Mouse (Mus musculus): ENCODE results near the gene Dynll2. TPM values are rescaled to one million over a fixed set of nuclear protein-coding genes. Genes with fewer than 3 reads are reported as not detected.

Gene Dynll2
- 5.5 TPM for polyA plus RNA-seq (2017; shearing (Covaris generic))

DNA sequence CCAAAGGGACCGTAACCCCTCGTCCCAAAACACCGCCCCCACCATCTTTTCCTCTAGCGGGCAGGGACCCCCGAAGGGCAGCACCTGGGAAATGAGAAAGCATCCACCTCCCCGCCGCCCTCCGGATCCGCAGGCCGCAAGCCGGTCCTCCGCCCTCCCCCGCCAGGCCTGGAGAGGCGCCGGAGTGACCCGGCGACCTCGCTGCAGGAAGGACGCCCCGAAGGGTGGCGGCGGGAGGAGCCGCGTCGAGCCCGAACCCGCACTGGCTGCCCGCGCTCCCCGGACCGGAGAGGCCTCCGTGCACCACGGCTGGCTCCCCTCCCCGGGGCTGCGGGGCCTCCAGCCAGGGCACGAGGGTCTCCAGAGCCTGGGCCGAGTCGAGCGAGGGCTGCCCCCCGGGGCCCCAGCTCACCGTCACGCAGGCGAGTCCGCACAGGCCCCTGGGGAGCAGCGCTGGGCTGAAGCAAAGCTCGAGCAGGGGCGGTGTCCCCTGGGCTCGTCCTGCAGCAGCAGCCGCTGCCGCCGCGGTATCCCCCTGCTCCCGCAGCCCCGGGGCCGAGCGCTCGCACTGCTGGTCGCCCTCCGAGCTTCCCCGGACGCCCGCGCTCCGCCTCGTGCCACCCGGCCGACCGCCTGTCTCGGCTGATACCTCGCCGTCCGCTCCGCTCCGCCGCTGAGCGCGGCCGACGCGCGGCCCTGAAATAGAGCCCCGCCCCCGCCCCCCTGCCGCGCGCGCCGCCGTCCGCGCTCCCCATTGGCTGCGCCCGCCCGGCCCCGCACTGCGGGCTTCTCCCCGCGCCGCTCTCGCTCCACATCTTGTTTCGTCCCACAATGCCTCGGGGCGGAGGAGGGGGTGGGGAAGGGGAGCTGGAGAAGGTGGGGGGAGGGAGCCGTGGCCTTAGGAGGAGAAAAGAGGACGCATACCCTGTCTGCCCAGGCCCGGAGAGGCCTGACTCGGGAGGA is at the start of gene Dynll2:
Dynll2 (minus strand) TSS at position 703 of the 963 bp plus-strand sequence.

Other genes starting within 250 kb of the Dynll2 start
- 471 TPM for gene Supt4a, start 250.0 kb downstream of the Dynll2 start, polyA plus RNA-seq (2017; shearing (Covaris generic))
- gene Tspoap1, start 227.0 kb downstream of the Dynll2 start, polyA plus RNA-seq (2017; shearing (Covaris generic)): 6.2 TPM
- gene Mpo, start 194.0 kb downstream of the Dynll2 start, polyA plus RNA-seq (2017; shearing (Covaris generic)): not detected
- not detected for gene Lpo, start 159.2 kb downstream of the Dynll2 start, polyA plus RNA-seq (2017; shearing (Covaris generic))
- gene Mks1, start 134.3 kb downstream of the Dynll2 start, polyA plus RNA-seq (2017; shearing (Covaris generic)): 18.1 TPM
- gene Epx, start 112.0 kb downstream of the Dynll2 start, polyA plus RNA-seq (2017; shearing (Covaris generic)): not detected
- gene Olfr462, start 95.3 kb downstream of the Dynll2 start, polyA plus RNA-seq (2017; shearing (Covaris generic)): not detected
- gene Olfr463, start 90.1 kb downstream of the Dynll2 start, polyA plus RNA-seq (2017; shearing (Covaris generic)): not detected
- not detected for gene Olfr464, start 66.6 kb downstream of the Dynll2 start, polyA plus RNA-seq (2017; shearing (Covaris generic))
- gene Srsf1, start 59.8 kb upstream of the Dynll2 start, polyA plus RNA-seq (2017; shearing (Covaris generic)): 65.2 TPM
- 28.9 TPM for gene Vezf1, start 80.7 kb upstream of the Dynll2 start, polyA plus RNA-seq (2017; shearing (Covaris generic))
- 5.6 TPM for gene Cuedc1, start 110.5 kb upstream of the Dynll2 start, polyA plus RNA-seq (2017; shearing (Covaris generic))
- 102 TPM for gene Mrps23, start 216.9 kb upstream of the Dynll2 start, polyA plus RNA-seq (2017; shearing (Covaris generic))

Data from CD4-positive, CD25-positive, alpha-beta regulatory T cell, adult 9 weeks (primary cell).